Mouse (Mus musculus) midbrain, embryonic 16.5 days (tissue): ENCODE measurements around the gene Lrrn2. TPM values are rescaled to one million over a fixed set of nuclear protein-coding genes. Genes with fewer than 3 reads are reported as not detected.

Experiments used
- ATAC-seq: fragments of 200-750 bp; cut with Nextera tagmentation; 2 replicates; pipeline ENCODE4 v1.8.0; 2017; ENCODE audit warnings: moderate TSS enrichment
- H3K27ac ChIP-seq: fragments of 300-500 bp; sonication (generic); 2 replicates; pipeline ENCODE4 v1.5.1; 2014; ENCODE audit warnings: mild to moderate bottlenecking, low read length, mixed read lengths
- H3K27me3 ChIP-seq: fragments of 300-500 bp; sonication (generic); 2 replicates; pipeline ENCODE4 v1.6.1; 2014; ENCODE audit warnings: low read depth, low read length, mixed read lengths; ENCODE audit not compliant: control insufficient read depth, insufficient read depth
- H3K36me3 ChIP-seq: fragments of 300-500 bp; sonication (generic); 2 replicates; pipeline ENCODE4 v1.6.1; 2014; ENCODE audit warnings: mild to moderate bottlenecking, low read length, moderate library complexity, mixed read lengths; ENCODE audit not compliant: control insufficient read depth, insufficient read depth
- H3K4me1 ChIP-seq: fragments of 300-500 bp; sonication (generic); 2 replicates; pipeline ENCODE4 v1.6.1; 2014; ENCODE audit warnings: mild to moderate bottlenecking, low read length, mixed read lengths; ENCODE audit not compliant: control insufficient read depth, insufficient read depth
- H3K4me2 ChIP-seq: fragments of 300-500 bp; sonication (generic); 2 replicates; pipeline ENCODE4 v1.6.1; 2014; ENCODE audit warnings: mild to moderate bottlenecking, low read length, mixed read lengths
- H3K4me3 ChIP-seq: fragments of 300-500 bp; sonication (generic); 2 replicates; pipeline ENCODE4 v1.5.1; 2014; ENCODE audit warnings: low read depth, mild to moderate bottlenecking, low read length, moderate library complexity, mixed read lengths
- H3K9ac ChIP-seq: fragments of 300-500 bp; sonication (generic); 2 replicates; pipeline ENCODE4 v1.6.1; 2014; ENCODE audit warnings: low read depth, low read length, mixed read lengths
- H3K9me3 ChIP-seq: fragments of 300-500 bp; sonication (generic); replicated peaks from 2 replicates; pipeline ENCODE4 v1.6.1; 2014; ENCODE audit warnings: mild to moderate bottlenecking, low read length, mixed read lengths; ENCODE audit not compliant: control insufficient read depth, poor library complexity, severe bottlenecking
- WGBS: fragments of 180-500 bp; shearing (Covaris S2); extraction: QIAGEN DNeasy Blood & Tissue Kit; methylation state at CpG from one replicate; pipeline ENCODE4 v1.1.7; 2014; 5-methylcytosine and 5-hydroxymethylcytosine counted together
- polyA plus RNA-seq: library from polyadenylated mRNA; unstranded; fragments of >200 nt; fragmentation: Nextera tagmentation; extraction: Ambion mirVana; gene quantifications from 2 replicates; pipeline ENCODE4 v1.2.1, GENCODE M21; 2015

Gene Lrrn2
- 59.1 and 61.4 TPM in 2 replicates for polyA plus RNA-seq

GRCm38 (mm10) chr1:132880161-132881005 is at the start of gene Lrrn2:
Gene Lrrn2, plus strand, starts transcription at chr1:132880273.
- peaks cover 21% of the 10 kb centered on the region for H3K4me1 ChIP-seq
- H3K27me3 ChIP-seq = no peaks in the 10 kb centered on the region
- WGBS = 0% methylated on average over 62 of the region's 80 CpGs
- H3K36me3 ChIP-seq = no peaks in the 10 kb centered on the region
- H3K4me3 ChIP-seq = peak within 1 kb of the TSS; percentile 78
- H3K27ac ChIP-seq = peak within 1 kb of the TSS; percentile 88
- peak within 1 kb of the TSS; percentile 83 for H3K4me2 ChIP-seq
- H3K9ac ChIP-seq = peak within 1 kb of the TSS; percentile 89
- no peaks in the 10 kb centered on the region for H3K9me3 ChIP-seq
- peak; percentile 88 for ATAC-seq

GRCm38 (mm10) chr1:132831963-132832362 is 48.1 kb upstream of the Lrrn2 start:
- H3K9ac ChIP-seq = no peak overlapping the region
- H3K36me3 ChIP-seq = no peaks in the 10 kb centered on the region
- no peak overlapping the region for H3K4me3 ChIP-seq
- H3K4me2 ChIP-seq = no peak overlapping the region
- H3K27me3 ChIP-seq = no peaks in the 10 kb centered on the region
- H3K4me1 ChIP-seq = no peaks in the 10 kb centered on the region
- no peaks in the 10 kb centered on the region for H3K9me3 ChIP-seq
- 88% methylated on average over 4 of the region's 4 CpGs for WGBS
- ATAC-seq = no peak
- H3K27ac ChIP-seq = no peak overlapping the region

GRCm38 (mm10) chr1:132834037-132834436 is 46.0 kb upstream of the Lrrn2 start:
- Histone ChIP-seq H3K27me3 (no peaks in the 10 kb centered on the region), H3K36me3 (no peaks in the 10 kb centered on the region), H3K4me1 (peaks cover 3% of the 10 kb centered on the region; the same call in 1 of the 2 replicates), H3K9me3 (no peaks in the 10 kb centered on the region), H3K4me2 (no peak overlapping the region), H3K27ac (no peak overlapping the region), H3K4me3 (no peak overlapping the region), H3K9ac (no peak overlapping the region)
- ATAC-seq = no peak
- 69% methylated on average over 8 of the region's 8 CpGs for WGBS

- Histone ChIP-seq H3K27ac (no peak overlapping the region), H3K4me1 (peaks cover 3% of the 10 kb centered on the region; the same call in 1 of the 2 replicates), H3K9me3 (no peaks in the 10 kb centered on the region), H3K4me2 (no peak overlapping the region), H3K9ac (no peak overlapping the region), H3K36me3 (no peaks in the 10 kb centered on the region), H3K27me3 (no peaks in the 10 kb centered on the region), H3K4me3 (no peak overlapping the region)
- 64% methylated on average over 8 of the region's 8 CpGs for WGBS
- ATAC-seq = no peak
Observed at GRCm38 (mm10) chr1:132836895-132837294, 43.2 kb upstream of the Lrrn2 start.

GRCm38 (mm10) chr1:132837691-132838090 is 42.4 kb upstream of the Lrrn2 start:
- H3K9ac ChIP-seq = no peak overlapping the region
- no peak overlapping the region for H3K4me2 ChIP-seq
- H3K36me3 ChIP-seq = no peaks in the 10 kb centered on the region
- H3K27ac ChIP-seq = no peak overlapping the region
- 77% methylated on average over 5 of the region's 5 CpGs for whole genome bisulfite sequencing
- no peaks in the 10 kb centered on the region for H3K9me3 ChIP-seq
- H3K27me3 ChIP-seq = no peaks in the 10 kb centered on the region
- H3K4me3 ChIP-seq = no peak overlapping the region
- ATAC-seq = no peak
- H3K4me1 ChIP-seq = peaks cover 3% of the 10 kb centered on the region; the same call in 1 of the 2 replicates

- H3K36me3 ChIP-seq = no peaks in the 10 kb centered on the region
- WGBS = 95% methylated on average over 1 of the region's 1 CpGs
- no peak overlapping the region for H3K4me3 ChIP-seq
- H3K27ac ChIP-seq = no peak overlapping the region
- no peaks in the 10 kb centered on the region for H3K27me3 ChIP-seq
- H3K4me1 ChIP-seq = peaks cover 3% of the 10 kb centered on the region
- no peak overlapping the region for H3K9ac ChIP-seq
- no peaks in the 10 kb centered on the region for H3K9me3 ChIP-seq
- ATAC-seq = no peak
- no peak overlapping the region for H3K4me2 ChIP-seq
Observed at GRCm38 (mm10) chr1:132838371-132838770, 41.7 kb upstream of the Lrrn2 start.

- no peak for ATAC-seq
- Histone ChIP-seq H3K4me2 (no peak overlapping the region), H3K36me3 (no peaks in the 10 kb centered on the region), H3K4me3 (no peak overlapping the region), H3K27me3 (no peaks in the 10 kb centered on the region), H3K9ac (no peak overlapping the region), H3K27ac (no peak overlapping the region), H3K9me3 (no peaks in the 10 kb centered on the region; the same call in 1 of the 2 replicates), H3K4me1 (peaks cover 4% of the 10 kb centered on the region)
- 80% methylated on average over 10 of the region's 10 CpGs for WGBS
Observed at GRCm38 (mm10) chr1:132843612-132844011, 36.5 kb upstream of the Lrrn2 start.

- WGBS = 88% methylated on average over 20 of the region's 20 CpGs
- no peak overlapping the region for H3K4me2 ChIP-seq
- H3K27me3 ChIP-seq = no peaks in the 10 kb centered on the region
- H3K9me3 ChIP-seq = no peaks in the 10 kb centered on the region; the same call in 1 of the 2 replicates
- no peak for ATAC-seq
- H3K9ac ChIP-seq = no peak overlapping the region
- H3K27ac ChIP-seq = no peak overlapping the region
- H3K4me3 ChIP-seq = no peak overlapping the region
- no peaks in the 10 kb centered on the region for H3K36me3 ChIP-seq
- H3K4me1 ChIP-seq = peaks cover 4% of the 10 kb centered on the region
Observed at GRCm38 (mm10) chr1:132844088-132844804, 35.8 kb upstream of the Lrrn2 start.

- no peak overlapping the region for H3K9ac ChIP-seq
- no peak overlapping the region for H3K4me2 ChIP-seq
- H3K4me3 ChIP-seq = no peak overlapping the region
- no peak overlapping the region for H3K27ac ChIP-seq
- no peaks in the 10 kb centered on the region for H3K27me3 ChIP-seq
- no peaks in the 10 kb centered on the region; the same call in 1 of the 2 replicates for H3K9me3 ChIP-seq
- WGBS = 90% methylated on average over 8 of the region's 8 CpGs
- peaks cover 4% of the 10 kb centered on the region for H3K4me1 ChIP-seq
- H3K36me3 ChIP-seq = no peaks in the 10 kb centered on the region
- no peak for ATAC-seq
Observed at GRCm38 (mm10) chr1:132845766-132846165, 34.3 kb upstream of the Lrrn2 start.
